Mouse (Mus musculus) CH12.LX (cell line): ENCODE measurements around the gene Usp42.

ENCODE experiments used
- BHLHE40 ChIP-seq: IDR thresholded peaks from 2 replicates; pipeline ENCODE4 v1.6.1; 2011; ENCODE audit warnings: mild to moderate bottlenecking, low read depth, low read length, improper control_type of control experiment
- CTCF ChIP-seq, 2 experiments: IDR thresholded peaks in 1 of 2; conservative IDR thresholded peaks in 1 of 2; 2 replicates each; pipeline ENCODE4 v1.5.1; 2011 to 2012; ENCODE audit warnings: low read depth in 2 of 2, low read length in 2 of 2, improper control_type of control experiment in 1 of 2, inconsistent platforms in 1 of 2, mild to moderate bottlenecking in 1 of 2, moderate library complexity in 1 of 2
- MYC ChIP-seq: IDR thresholded peaks from 2 replicates; pipeline ENCODE4 v1.6.1; 2011; ENCODE audit warnings: low read depth, mild to moderate bottlenecking, improper control_type of control experiment, low read length
- NELFE ChIP-seq: IDR thresholded peaks from 2 replicates; pipeline ENCODE4 v1.6.1; 2011; ENCODE audit warnings: low read depth, low read length, improper control_type of control experiment
- PAX5 ChIP-seq: IDR thresholded peaks from 2 replicates; pipeline ENCODE4 v1.6.1; 2012; ENCODE audit warnings: low read length, inconsistent platforms, mixed read lengths
- POLR2A ChIP-seq: IDR thresholded peaks from 2 replicates; pipeline ENCODE4 v1.6.1; 2011; ENCODE audit warnings: low read depth, mild to moderate bottlenecking, improper control_type of control experiment, low read length
- TCF12 ChIP-seq: IDR thresholded peaks from 2 replicates; pipeline ENCODE4 v1.6.1; 2014; ENCODE audit warnings: low read depth, mild to moderate bottlenecking, inconsistent platforms, low read length, improper control_type of control experiment
- UBTF ChIP-seq: IDR thresholded peaks from 2 replicates; pipeline ENCODE4 v1.6.1; 2012; ENCODE audit warnings: low read depth, mild to moderate bottlenecking, inconsistent platforms, low read length, improper control_type of control experiment, moderate library complexity
- USF1 ChIP-seq: IDR thresholded peaks from 2 replicates; pipeline ENCODE4 v1.6.1; 2014; ENCODE audit warnings: low read depth, mild to moderate bottlenecking, inconsistent platforms, low read length, improper control_type of control experiment
- ZC3H11A ChIP-seq: IDR thresholded peaks from 2 replicates; pipeline ENCODE4 v1.6.1; 2012; ENCODE audit warnings: low read depth, mild to moderate bottlenecking, inconsistent platforms, low read length, improper control_type of control experiment
- ZMIZ1 ChIP-seq: IDR thresholded peaks from 2 replicates; pipeline ENCODE4 v1.6.1; 2012; ENCODE audit warnings: low read depth, mild to moderate bottlenecking, inconsistent platforms, low read length, improper control_type of control experiment

- TF ChIP-seq BHLHE40 (no peak), CTCF (conservative IDR thresholded peaks at IDR 0.05 in 1 of 2, IDR thresholded peaks at IDR 0.05 in 1 of 2; ENCODE audit: low read depth in 2 of 2, low read length in 2 of 2) (no peak), NELFE (no peak), TCF12 (no peak), MYC (no peak), UBTF (no peak), POLR2A (no peak), ZC3H11A (no peak), USF1 (no peak), PAX5 (no peak), ZMIZ1 (no peak)
Observed at GRCm38 (mm10) chr5:143730915-143731314, 1.2 kb downstream of the Usp42 start.
